Mouse (Mus musculus) frontal cortex, adult 2 months (tissue): ENCODE measurements around the gene Gldn. TPM values are rescaled to one million over a fixed set of nuclear protein-coding genes. Genes with fewer than 3 reads are reported as not detected.

Experiments
- polyA plus RNA-seq: library from polyadenylated mRNA; depleted of rRNA; stranded (reverse); fragments of >200 nt; gene quantifications from 2 replicates; pipeline ENCODE4 v1.2.3, GENCODE M21; 2012; rRNA removed

The Gldn gene
- polyA plus RNA-seq, 1 experiment, result 0.80 TPM

Other genes starting within 250 kb of the Gldn start
- 2.8 and 4.8 TPM in 2 replicates for gene Tnfaip8l3, start 218.1 kb upstream of the Gldn start, polyA plus RNA-seq
- 0.06 TPM in 1 of 2 replicates, not detected in the other for gene Cyp19a1, start 18.4 kb upstream of the Gldn start, polyA plus RNA-seq
- gene Dmxl2, start 215.1 kb downstream of the Gldn start, polyA plus RNA-seq, result 87.6 and 92.6 TPM in 2 replicates